Mouse (Mus musculus): ENCODE results near the gene Atp11a. TPM values are rescaled to one million over a fixed set of nuclear protein-coding genes. Genes with fewer than 3 reads are reported as not detected.

Gene Atp11a
- polyA plus RNA-seq (2016; fragmentation: Nextera tagmentation; extraction: Ambion mirVana), result 15.3 and 17.6 TPM in 2 replicates

DNA sequence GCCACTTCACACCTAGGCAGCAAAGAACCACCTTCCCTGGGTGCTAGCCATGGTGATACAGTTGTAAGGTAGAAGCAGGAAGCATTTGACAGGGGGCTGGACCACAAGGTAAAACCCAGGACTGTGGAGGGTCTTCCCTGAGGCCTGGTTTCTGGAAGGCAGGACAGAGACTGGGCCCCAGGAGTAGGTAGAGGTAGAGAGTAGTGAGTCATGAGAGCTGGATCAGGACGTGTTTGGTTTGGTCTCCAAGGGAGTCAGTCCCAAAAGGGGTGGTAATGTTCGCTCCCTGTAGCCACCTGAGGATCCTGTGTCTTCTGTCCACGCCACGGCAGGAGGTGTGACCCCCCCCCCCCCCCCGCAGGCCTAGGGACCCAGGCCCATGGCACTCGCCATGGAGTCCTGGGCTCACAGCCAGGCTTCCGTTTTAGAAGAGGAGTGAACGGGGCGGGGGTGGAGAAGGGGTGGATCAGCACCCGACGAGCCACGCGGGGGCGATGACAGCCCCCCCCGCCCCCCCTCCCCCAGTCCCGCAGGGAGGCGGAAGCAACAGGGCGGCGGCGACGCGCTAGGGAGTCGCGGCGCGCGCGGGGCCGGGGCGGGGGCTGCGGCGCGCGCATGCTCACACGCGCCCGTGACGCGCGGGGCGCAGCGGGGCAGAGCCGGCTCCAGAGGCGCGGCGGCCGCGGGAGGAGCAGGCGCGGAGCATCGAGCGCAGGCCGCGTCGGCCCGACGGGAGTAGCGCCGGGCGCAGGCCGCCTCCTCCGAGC, at the start of gene Atp11a:
Atp11a (plus strand) TSS at position 624 of the 767 bp plus-strand sequence.
- Histone ChIP-seq H3K27ac (peak within 1 kb of the TSS; percentile 52; the same call in 1 of the 2 replicates), H3K4me2 (replicated peaks) (peak within 1 kb of the TSS; percentile 88), H3K4me3 (peak within 1 kb of the TSS; percentile 82), H3K36me3 (no peaks in the 10 kb centered on the region), H3K9ac (peak within 1 kb of the TSS; percentile 90), H3K4me1 (peaks cover 20% of the 10 kb centered on the region), H3K9me3 (replicated peaks) (no peaks in the 10 kb centered on the region), H3K27me3 (peaks cover 5% of the 10 kb centered on the region; the same call in 1 of the 2 replicates)
- peak; percentile 86 for ATAC-seq (ENCODE audit: low FRiP score)
- under 1% methylated on average over 18 of the region's 62 CpGs for WGBS

DNA sequence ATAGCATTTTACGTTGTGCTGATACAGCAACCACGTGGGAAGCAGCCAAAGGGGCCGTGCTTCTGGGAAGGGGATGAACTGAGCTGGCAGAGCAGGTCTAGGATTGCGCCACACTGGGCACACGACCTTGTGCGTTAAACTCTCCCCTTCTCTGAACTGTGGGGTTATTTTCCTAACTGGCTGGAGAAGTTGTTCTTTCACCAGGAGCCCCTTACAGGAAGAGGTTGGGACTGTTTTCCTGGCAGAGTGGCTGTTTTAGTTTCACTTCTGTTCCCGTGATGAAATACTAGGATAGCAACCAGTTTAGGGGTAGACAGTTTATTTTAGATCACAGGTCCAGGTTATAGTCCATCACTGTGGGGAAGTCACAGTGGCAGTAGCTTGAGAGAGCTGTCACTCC, 45.2 kb upstream of the Atp11a start:
- Histone ChIP-seq H3K27ac (no peak overlapping the region), H3K4me3 (no peak overlapping the region), H3K9ac (no peak overlapping the region), H3K9me3 (replicated peaks) (no peaks in the 10 kb centered on the region), H3K36me3 (no peaks in the 10 kb centered on the region), H3K27me3 (no peaks in the 10 kb centered on the region), H3K4me1 (0 out of 2 replicates have a peak, but pooled peaks cover 5% of the 10 kb centered on the region), H3K4me2 (replicated peaks) (no peak overlapping the region)
- WGBS, result 82% methylated on average over 7 of the region's 7 CpGs
- no peak for ATAC-seq (ENCODE audit: low FRiP score)

DNA sequence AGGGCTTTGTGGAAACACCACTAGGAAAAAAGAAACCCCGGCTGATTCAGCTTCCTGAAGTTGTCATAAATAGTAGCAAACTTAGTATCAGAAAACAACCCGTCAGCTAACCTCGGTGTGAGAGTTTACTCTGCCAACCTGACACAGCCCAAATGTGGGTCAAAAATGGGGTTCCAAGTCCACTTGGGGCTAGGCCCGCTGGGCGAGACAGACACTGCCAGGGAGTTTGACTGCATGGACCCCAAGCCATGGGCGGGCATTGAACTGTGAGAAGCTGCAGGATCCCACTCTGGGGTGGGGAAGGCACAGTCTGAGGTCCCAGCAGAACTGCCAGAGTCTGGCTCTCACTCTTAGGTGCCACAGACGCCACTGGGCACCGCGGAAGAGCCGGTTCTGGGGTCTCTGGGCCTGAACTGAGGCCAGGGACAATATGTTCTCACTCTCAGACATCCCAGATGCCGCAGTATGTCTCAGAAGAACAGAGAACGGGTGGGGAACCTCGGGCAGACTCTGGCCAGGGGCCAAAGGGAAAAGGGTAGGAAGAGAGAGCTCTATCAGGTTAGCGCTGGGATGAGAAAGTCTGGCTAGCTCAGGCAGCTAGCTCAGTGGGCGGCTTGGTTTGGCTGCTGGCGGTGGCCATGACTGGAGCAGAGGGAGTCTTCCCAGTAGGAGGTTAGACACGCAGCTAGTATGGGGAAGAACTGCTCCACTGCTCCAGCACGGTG, 40.8 kb upstream of the Atp11a start:
- 85% methylated on average over 18 of the region's 18 CpGs for WGBS

DNA sequence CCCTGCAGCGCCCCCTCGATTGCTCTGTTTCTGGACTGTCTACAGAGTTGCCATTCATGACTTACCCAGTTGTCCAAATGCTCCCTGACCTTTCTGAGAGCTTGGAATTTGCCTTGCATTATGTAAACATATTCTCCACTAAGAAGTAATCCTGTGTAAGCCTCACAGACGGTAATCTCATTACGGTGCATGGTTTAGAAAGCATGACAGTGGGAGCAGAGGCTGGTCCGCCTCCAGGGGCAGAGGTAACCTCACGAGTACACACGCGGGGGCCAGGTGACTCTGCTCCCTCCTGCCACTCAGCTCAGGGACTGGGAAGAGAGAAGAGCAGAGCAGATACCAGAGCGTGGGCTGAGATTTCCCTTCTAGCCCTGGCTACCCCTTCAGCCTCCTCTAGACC, 37.7 kb upstream of the Atp11a start:
- Histone ChIP-seq H3K27me3 (peaks cover 3% of the 10 kb centered on the region; the same call in 1 of the 2 replicates), H3K9me3 (replicated peaks) (no peaks in the 10 kb centered on the region), H3K4me2 (replicated peaks) (no peak overlapping the region), H3K4me1 (peaks cover 17% of the 10 kb centered on the region), H3K9ac (no peak overlapping the region), H3K27ac (no peak overlapping the region), H3K4me3 (no peak overlapping the region), H3K36me3 (no peaks in the 10 kb centered on the region)
- 70% methylated on average over 9 of the region's 9 CpGs for WGBS
- no peak for ATAC-seq (ENCODE audit: low FRiP score)

More for the DNA sequence above, 40.8 kb upstream of the Atp11a start:
- H3K4me3 ChIP-seq, result no peak overlapping the region
- no peak overlapping the region for H3K4me2 ChIP-seq (replicated peaks)
- H3K9ac ChIP-seq, result no peak overlapping the region
- peaks cover 14% of the 10 kb centered on the region for H3K4me1 ChIP-seq
- H3K36me3 ChIP-seq, result no peaks in the 10 kb centered on the region
- peaks cover under 1% of the 10 kb centered on the region; the same call in 1 of the 2 replicates for H3K27me3 ChIP-seq
- no peaks in the 10 kb centered on the region for H3K9me3 ChIP-seq (replicated peaks)
- H3K27ac ChIP-seq, result no peak overlapping the region
- ATAC-seq (ENCODE audit: low FRiP score), result no peak

DNA sequence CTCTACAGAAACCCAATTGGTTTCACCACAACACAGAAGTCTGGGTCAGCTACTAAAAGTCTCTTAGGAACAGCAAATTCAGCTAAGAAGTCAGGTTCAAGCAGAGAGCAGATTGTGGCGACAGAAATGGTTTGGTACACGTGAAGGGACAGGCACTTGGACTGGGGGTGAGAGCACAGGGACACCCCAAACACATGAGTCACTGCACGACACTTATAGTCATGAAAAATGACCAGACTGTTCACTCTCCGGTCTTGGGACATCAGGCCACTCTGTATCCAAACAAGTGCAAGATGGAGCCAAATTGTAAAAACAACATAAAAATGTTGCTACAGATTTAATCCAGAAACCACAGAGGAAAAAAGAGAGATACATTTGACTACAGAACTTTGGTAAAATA, 28.2 kb upstream of the Atp11a start:
- Histone ChIP-seq H3K27ac (no peak overlapping the region), H3K27me3 (no peaks in the 10 kb centered on the region; the same call in 1 of the 2 replicates), H3K4me1 (peaks cover 3% of the 10 kb centered on the region), H3K9me3 (replicated peaks) (no peaks in the 10 kb centered on the region), H3K4me2 (replicated peaks) (no peak overlapping the region), H3K9ac (no peak overlapping the region), H3K4me3 (no peak overlapping the region), H3K36me3 (no peaks in the 10 kb centered on the region)
- WGBS, result 87% methylated on average over 4 of the region's 4 CpGs
- ATAC-seq (ENCODE audit: low FRiP score), result no peak

DNA sequence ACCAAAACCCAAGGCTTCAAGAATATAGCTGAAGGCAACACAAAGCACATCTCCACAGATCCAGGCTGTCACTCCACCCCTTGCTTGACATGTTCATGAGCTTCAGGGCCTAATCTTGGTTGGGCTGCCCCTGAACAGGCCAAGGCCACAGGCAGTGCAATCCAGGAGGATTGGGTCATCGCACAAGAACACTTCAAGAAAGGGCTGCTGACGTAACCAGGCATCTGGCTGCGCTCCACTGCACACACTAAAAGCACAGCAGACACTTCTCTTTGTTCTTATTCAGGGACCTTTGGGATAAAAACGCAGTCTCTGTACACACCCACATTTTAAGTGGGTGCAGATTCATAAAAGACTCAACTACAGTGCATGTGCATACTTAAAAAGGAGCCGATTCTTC, 26.0 kb upstream of the Atp11a start:
- ATAC-seq (ENCODE audit: low FRiP score), result no peak

GRCm38 (mm10) chr8:12732431-12732830, 24.4 kb upstream of the Atp11a start:
- Histone ChIP-seq H3K4me3 (no peak overlapping the region), H3K4me1 (peaks cover 3% of the 10 kb centered on the region), H3K36me3 (no peaks in the 10 kb centered on the region), H3K27me3 (no peaks in the 10 kb centered on the region), H3K4me2 (replicated peaks) (no peak overlapping the region), H3K27ac (no peak overlapping the region), H3K9ac (no peak overlapping the region), H3K9me3 (replicated peaks) (no peaks in the 10 kb centered on the region)
- ATAC-seq (ENCODE audit: low FRiP score), result no peak
- 88% methylated on average over 6 of the region's 6 CpGs for WGBS

More for the DNA sequence above, 26.0 kb upstream of the Atp11a start:
- peaks cover 3% of the 10 kb centered on the region for H3K4me1 ChIP-seq
- no peak overlapping the region for H3K4me2 ChIP-seq (replicated peaks)
- no peaks in the 10 kb centered on the region for H3K36me3 ChIP-seq
- H3K27ac ChIP-seq, result no peak overlapping the region
- H3K4me3 ChIP-seq, result no peak overlapping the region
- no peak overlapping the region for H3K9ac ChIP-seq
- no peaks in the 10 kb centered on the region for H3K9me3 ChIP-seq (replicated peaks)
- WGBS, result 39% methylated on average over 5 of the region's 5 CpGs
- H3K27me3 ChIP-seq, result no peaks in the 10 kb centered on the region

DNA sequence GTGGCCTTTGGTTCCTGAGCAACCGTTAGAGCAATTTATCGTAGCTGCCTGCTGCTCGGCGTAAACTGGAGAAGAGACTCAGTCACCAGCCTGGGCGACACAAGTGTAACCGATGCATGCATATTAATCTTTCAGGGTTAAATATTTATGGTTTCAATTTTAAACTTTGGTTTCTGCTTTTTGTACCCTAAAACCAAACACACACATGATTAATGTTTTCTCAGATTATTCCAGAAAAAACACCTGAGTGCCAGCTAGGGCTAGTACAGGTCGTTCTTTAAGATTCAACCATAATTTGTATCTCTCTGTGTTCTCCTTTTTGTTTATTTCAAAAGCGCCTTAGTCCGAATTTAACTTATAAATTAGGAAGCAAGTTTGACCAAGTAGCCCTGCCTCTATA, 17.7 kb upstream of the Atp11a start:
- no peak overlapping the region for H3K4me2 ChIP-seq (replicated peaks)
- H3K9me3 ChIP-seq (replicated peaks), result no peaks in the 10 kb centered on the region
- H3K27ac ChIP-seq, result no peak overlapping the region
- WGBS, result 88% methylated on average over 9 of the region's 9 CpGs
- H3K9ac ChIP-seq, result no peak overlapping the region
- H3K4me3 ChIP-seq, result no peak overlapping the region
- H3K36me3 ChIP-seq, result no peaks in the 10 kb centered on the region
- H3K4me1 ChIP-seq, result no peaks in the 10 kb centered on the region
- ATAC-seq (ENCODE audit: low FRiP score), result no peak
- H3K27me3 ChIP-seq, result no peaks in the 10 kb centered on the region

DNA sequence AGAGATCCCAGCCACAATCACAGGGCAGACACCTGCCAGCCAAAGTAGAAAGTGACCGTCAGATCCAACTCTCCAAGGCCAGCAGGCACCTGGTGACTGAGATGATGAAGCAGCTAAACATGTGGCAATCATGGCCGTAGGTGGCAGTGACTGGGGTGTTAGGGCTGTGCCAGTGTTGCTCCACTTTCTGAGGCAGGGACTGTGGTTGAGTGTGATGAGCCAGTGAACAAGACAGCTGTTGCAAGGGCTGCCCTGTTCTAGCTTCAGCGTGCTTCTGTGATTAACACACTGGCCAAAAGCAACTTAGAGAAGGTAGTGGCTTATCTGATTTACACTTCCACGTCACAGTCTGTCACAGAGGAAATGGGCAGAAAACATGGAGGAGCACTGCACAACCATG, 13.4 kb upstream of the Atp11a start:
- Histone ChIP-seq H3K9me3 (replicated peaks) (peaks cover 3% of the 10 kb centered on the region; the same call in 1 of the 2 replicates), H3K4me1 (no peaks in the 10 kb centered on the region), H3K9ac (no peak overlapping the region), H3K36me3 (no peaks in the 10 kb centered on the region), H3K4me3 (no peak overlapping the region), H3K4me2 (replicated peaks) (no peak overlapping the region), H3K27ac (no peak overlapping the region), H3K27me3 (no peaks in the 10 kb centered on the region)
- 88% methylated on average over 4 of the region's 4 CpGs for WGBS
- ATAC-seq (ENCODE audit: low FRiP score), result no peak

GRCm38 (mm10) chr8:12748183-12748582, 8.6 kb upstream of the Atp11a start:
- WGBS, result 92% methylated on average over 3 of the region's 3 CpGs
- no peak overlapping the region for H3K4me2 ChIP-seq (replicated peaks)

DNA sequence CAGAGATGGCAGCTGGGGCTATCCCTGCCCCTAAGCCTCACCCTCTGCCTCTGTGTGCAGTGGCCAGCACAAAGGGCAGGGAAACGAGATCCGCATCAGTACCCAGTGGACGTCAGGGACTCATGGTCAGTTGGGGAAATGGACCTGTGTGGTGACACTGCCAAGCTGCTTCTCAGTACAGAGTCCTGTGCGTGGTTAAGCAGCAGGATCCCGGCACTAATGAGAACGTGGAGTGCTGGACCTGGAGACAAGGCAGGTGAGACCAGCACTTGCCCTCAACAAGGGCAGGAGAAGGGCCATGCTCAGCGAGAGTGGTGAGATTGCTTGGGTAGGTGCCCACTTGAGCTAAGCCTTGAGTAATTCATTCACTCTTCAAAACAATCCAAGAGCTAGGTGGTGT, 7.7 kb upstream of the Atp11a start:
- Histone ChIP-seq H3K4me3 (no peak overlapping the region), H3K36me3 (no peaks in the 10 kb centered on the region), H3K4me1 (no peaks in the 10 kb centered on the region), H3K27ac (no peak overlapping the region), H3K9ac (no peak overlapping the region), H3K9me3 (replicated peaks) (peaks cover 3% of the 10 kb centered on the region; the same call in 1 of the 2 replicates), H3K4me2 (replicated peaks) (no peak overlapping the region), H3K27me3 (no peaks in the 10 kb centered on the region)
- 83% methylated on average over 7 of the region's 7 CpGs for WGBS
- no peak for ATAC-seq (ENCODE audit: low FRiP score)

More at GRCm38 (mm10) chr8:12748183-12748582, 8.6 kb upstream of the Atp11a start:
- Histone ChIP-seq H3K4me1 (no peaks in the 10 kb centered on the region), H3K27me3 (no peaks in the 10 kb centered on the region), H3K9me3 (replicated peaks) (peaks cover 3% of the 10 kb centered on the region; the same call in 1 of the 2 replicates), H3K9ac (no peak overlapping the region), H3K36me3 (no peaks in the 10 kb centered on the region), H3K27ac (no peak overlapping the region), H3K4me3 (no peak overlapping the region)
- ATAC-seq (ENCODE audit: low FRiP score), result no peak

- Histone ChIP-seq H3K27ac (no peak overlapping the region), H3K9me3 (replicated peaks) (no peaks in the 10 kb centered on the region), H3K4me1 (peaks cover 11% of the 10 kb centered on the region), H3K36me3 (no peaks in the 10 kb centered on the region), H3K27me3 (no peaks in the 10 kb centered on the region), H3K4me2 (replicated peaks) (no peak overlapping the region), H3K4me3 (no peak overlapping the region), H3K9ac (no peak overlapping the region)
- no peak for ATAC-seq (ENCODE audit: low FRiP score)
- 56% methylated on average over 6 of the region's 6 CpGs for WGBS
Observed at GRCm38 (mm10) chr8:12753054-12753453, 3.8 kb upstream of the Atp11a start.
